Mouse (Mus musculus): ENCODE measurements around the gene Gpr37.

The Gpr37 gene

DNA sequence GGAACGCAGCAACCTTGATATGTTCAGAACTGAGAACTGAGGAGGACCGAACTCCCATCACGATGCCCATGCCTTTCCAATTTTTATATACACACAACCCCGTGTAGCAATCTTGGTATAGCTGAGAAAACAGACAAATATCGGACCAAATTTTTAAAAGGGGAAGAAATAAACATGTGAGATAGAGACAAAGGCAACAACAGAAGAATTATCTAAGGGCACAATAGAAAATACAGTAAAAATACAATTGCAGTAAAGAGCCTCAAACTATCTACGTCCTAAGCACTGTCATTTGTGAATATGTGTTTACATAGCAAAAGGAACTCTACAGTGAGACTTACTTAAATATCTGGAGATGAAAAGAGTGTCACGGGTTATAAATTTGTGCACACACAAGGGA, at the start of gene Gpr37:
Gene Gpr37, minus strand, starts transcription at position 101 of the 400 bp plus-strand sequence.
- in situ Hi-C loops (cut with MseI, MboI): no loop called here

DNA sequence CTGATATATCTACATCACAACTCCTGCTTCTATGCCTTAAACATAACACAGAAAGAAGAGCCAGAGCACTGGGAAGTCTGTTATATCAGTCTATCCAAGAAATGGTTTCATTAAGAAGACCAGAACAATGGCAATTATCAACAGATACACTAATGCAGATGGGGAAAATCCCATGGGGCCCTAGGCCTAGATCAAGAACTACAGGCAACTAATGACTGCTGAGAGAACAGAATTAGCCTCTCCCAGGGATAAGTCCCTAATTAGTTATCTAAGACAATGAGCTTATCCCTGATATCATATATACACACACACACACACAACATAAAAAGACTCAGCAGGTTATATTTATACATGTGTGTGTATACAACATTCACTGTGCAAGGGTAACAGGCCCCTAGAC, 46.0 kb upstream of the Gpr37 start:
- in situ Hi-C loops (cut with MseI, MboI): no loop called here

DNA sequence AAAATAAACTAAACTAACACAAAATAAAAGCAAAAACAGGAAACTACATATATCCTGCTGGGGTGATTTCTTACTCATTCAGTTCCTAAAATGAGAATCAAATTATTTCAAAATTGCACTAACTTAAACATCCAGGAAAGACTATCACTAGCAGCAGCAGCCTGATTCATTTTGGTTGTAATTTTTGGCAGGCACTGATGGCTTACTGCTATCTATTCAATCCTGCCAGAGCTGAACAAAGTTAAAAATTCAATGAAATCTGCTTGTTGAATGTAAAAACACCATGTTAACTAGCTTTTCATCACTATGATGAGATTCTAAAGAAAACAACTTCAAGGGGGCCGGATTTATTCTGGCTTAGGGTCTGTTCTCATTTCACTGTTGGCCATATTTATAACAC, 36.0 kb upstream of the Gpr37 start:
- in situ Hi-C loops (cut with MseI, MboI): no loop called here

DNA sequence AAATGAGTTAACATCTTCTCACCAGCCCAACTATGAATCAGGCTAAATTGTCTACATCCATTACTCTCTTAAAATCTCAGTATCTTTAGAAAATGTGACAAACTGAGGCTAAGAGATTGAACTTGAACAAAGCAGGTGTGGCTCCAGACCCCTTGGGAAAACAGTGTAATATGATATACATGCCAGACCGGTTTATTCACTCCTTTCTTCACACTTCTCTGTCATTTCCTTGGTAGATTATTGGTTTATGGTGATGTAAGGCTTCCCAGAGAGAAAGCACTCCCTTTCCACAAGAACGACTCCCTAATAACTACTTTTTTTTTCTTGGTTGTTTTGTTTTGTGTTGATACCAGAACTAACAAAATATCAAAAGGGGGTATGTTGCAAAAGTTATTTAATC, 20.1 kb upstream of the Gpr37 start:
- in situ Hi-C loops (cut with MseI, MboI): no loop called here

DNA sequence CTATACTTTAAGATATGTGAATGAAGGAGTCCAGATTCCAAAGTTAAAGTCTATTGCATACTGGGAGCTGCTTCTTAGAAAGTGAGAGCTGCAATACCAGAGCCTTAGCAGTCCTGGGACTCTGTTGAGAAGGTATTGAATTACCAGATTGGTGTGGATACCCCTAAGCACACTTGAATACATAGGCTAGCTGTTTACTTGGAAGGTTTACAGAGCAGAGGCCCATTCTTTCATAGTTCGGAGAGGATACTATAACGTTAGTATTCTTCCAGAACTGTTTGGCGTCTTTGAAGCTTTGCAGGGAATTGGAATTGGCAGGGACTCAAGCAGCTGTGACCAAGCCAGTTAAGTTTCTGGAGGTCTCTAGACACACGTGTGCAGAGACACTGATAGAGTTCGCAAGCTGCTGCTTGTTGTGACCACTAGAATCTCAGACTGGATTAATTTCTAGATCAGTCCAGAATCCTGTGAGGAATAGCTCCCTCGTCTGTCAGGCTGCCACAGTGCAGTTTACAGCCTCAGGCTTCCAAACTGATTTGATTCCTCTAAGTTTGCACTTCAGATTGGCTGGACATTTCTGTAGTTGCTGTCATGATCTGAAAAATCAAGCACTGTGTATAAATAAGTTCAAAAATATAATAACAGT, 18.8 kb upstream of the Gpr37 start:
- in situ Hi-C loops (cut with MseI, MboI): no loop called here

- in situ Hi-C loops (cut with MseI, MboI): no loop called here
Measured at GRCm38 (mm10) chr6:25699956-25700355, 9.4 kb upstream of the Gpr37 start.

DNA sequence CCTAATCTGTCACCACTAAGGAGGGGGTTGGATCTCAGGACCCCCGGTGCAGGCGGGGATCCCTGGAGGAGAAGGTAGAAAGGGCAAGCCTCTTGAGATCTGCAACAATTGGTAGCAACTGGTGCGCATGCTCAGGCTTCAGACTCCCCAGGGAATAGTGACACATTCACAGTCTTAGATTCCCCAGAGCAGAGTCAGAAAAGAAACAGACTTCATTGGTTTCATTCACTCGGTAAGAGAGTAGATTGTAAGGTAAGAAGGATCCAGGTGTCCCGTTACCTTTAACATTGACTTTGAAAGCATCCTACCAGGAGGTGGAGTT, 284 bp downstream of the Gpr37 start:
- in situ Hi-C loops (cut with MseI, MboI): no loop called here

GRCm38 (mm10) chr6:25689520-25690283, 827 bp downstream of the Gpr37 start:
- in situ Hi-C loops (cut with MseI, MboI): no loop called here

GRCm38 (mm10) chr6:25688927-25689519, 1.5 kb downstream of the Gpr37 start:
- in situ Hi-C loops (cut with MseI, MboI): no loop called here

DNA sequence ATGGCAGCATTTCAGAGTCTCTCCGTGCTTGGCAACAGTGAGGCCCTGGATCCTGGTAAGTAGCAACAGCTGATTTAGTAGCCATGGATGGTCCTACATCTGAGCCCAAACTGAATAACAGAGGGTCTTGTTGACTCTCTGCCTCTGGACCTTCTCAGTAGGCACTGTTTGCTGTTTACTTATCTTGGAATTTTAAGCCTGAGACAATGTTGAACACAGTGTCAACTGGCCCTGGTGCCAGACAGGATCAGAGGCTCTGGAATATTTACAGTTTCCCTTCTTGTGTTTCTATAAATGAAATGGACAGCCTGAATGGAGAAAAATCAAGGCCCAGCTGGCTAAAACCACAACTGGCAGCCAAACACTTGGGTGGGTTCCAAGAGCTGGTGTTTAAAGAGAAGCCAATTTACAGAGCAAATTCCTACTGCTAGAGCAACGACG, 3.7 kb downstream of the Gpr37 start:
- in situ Hi-C loops (cut with MseI, MboI): no loop called here

GRCm38 (mm10) chr6:25684391-25684790, 6.1 kb downstream of the Gpr37 start:
- in situ Hi-C loops (cut with MseI, MboI): no loop called here

- in situ Hi-C loops (cut with MseI, MboI): no loop called here
Measured at GRCm38 (mm10) chr6:25675111-25675510, 15.4 kb downstream of the Gpr37 start.

DNA sequence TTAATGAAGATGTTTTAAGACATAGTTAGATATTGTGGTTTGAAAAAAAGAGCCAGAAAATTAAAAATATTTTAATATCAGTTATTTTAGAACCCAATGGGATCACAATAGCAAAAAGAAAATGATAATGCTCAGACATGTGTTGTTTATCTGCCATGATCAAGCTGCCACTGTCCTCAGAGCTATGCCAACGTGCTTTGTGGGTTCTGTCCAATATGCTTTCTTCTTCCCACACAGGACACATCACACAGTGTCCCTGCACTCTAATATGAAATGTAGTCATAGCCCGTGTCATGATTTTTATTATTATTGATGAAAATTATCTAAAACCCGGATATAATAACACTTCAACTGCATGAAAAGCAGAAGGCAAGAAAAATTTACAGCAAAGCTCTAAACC, 16.7 kb downstream of the Gpr37 start:
- in situ Hi-C loops (cut with MseI, MboI): no loop called here

DNA sequence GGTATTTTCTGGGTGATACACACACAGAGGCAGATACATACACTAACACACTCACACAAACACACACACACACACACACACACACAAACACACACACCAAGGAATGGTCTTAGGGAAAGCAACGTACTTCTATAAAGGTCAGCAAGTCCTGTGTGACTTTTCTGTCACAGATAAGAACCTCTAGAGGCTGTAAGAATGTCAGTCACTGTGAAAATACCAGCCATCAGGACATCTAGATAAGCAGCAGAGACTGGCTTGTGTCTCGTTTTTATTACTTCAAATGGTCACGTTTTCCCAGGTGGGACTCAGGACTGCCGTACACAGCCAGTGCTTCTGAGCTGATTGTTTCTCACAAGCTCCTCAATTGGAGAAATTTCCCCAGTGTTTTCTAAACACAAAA, 20.4 kb downstream of the Gpr37 start:
- in situ Hi-C loops (cut with MseI, MboI): no loop called here

DNA sequence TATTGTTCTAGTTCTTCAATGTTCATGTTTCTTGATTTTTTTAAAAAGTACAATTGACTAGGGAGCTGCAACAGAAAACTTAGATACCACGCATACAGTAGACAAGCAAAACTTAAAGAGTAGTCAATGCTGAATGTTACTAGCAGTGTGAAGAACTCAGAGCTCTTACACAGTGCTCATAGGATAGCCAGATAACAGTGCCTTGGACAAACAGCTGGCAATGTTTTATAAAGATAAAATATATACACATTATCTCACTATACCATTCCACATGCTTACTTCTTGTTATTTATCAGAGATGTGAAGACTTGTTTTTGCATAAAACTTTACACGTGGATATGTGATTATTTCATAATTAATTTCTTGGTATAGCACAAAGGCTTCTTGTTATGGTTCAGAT, 26.6 kb downstream of the Gpr37 start:
- in situ Hi-C loops (cut with MseI, MboI): no loop called here

DNA sequence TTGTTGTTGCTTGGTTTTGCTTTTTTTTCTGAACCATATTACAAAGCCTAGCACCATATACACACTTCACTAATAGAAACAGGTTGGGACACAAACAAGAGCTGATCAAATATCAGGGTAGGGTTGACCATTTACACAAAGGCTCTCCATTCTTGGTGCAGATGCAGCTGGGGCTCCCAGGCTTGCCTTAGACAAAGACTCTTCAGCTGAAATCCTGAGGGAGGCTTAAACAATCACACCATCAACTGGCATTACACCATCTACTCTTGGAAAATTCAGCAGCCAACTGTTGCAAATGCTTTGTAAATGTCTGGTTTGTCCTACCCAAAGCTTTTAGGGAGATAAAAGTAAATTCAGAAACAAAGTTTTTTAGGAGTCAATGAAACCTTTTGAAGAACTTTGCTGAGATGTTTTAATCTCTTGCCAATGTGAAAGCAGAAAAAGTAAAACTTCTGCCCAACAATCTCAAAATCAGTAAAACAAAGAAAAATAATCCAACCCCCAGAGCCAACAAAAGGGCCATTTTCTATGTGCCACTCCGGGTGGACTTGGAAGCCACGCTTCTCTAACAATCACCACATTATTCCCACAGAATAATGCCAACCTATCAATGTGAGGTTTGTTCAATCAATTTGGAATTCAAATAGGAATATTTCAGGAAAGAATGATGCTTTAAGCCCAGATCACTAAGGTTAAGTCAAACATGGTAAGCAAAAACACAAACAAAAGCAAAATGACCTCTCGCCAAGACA, 30.4 kb downstream of the Gpr37 start:
- in situ Hi-C loops (cut with MseI, MboI): no loop called here
